14 mouse cellular contexts compared by ENCODE assay signal in genomic region chr12:44515066-44515465, GRCm38 (mm10).
DNase-seq lines count a peak whose midpoint lies in the region; ATAC-seq and TF ChIP-seq lines count a peak whose summit lies in the region.
"Had no signal": no experiment of that assay in that cellular context is flagged by ENCODE, and none has a peak within 500 bp of the region (broad histone marks: within the 10 kb centered on the region; RNA-seq: fewer than 3 reads in every experiment).

No protein-coding gene starts in this region.

- TF ChIP-seq CTCF in hindbrain, postnatal 0 days (IDR thresholded peaks at IDR 0.05; ENCODE audit: low read depth) = no peak

- no peaks in the 10 kb centered on the region for H3K27me3 ChIP-seq in hindbrain, postnatal 0 days (ENCODE audit: insufficient read depth, low read length)
- H3K27me3 ChIP-seq: heart, embryonic 12.5 days; limb, embryonic 15.5 days had no signal

- WGBS in hindbrain, postnatal 0 days = 40% methylated on average over 4 of the region's 4 CpGs

- H3K4me2 ChIP-seq in hindbrain, postnatal 0 days (ENCODE audit: low read depth, low read length) = no peak overlapping the region
- H3K4me2 ChIP-seq: heart, embryonic 12.5 days; limb, embryonic 15.5 days had no signal

- DNase-seq in frontal cortex, postnatal 25 days (ENCODE audit: low spot score in 2 of 2) = no peak
- peak; percentile 7 for DNase-seq in thymus, postnatal 0 days (ENCODE audit: low spot score)
- no peak for DNase-seq in thymus, postnatal 10 days (ENCODE audit: low spot score in 2 of 2)
- DNase-seq in hindbrain, postnatal 0 days (ENCODE audit: low spot score) = peak; percentile 78
- DNase-seq in adrenal gland, postnatal 25 days = no peak
- no peak for DNase-seq in embryo, embryonic 11 days
- no peak for DNase-seq in embryo, embryonic 10.5 days (ENCODE audit: low spot score)
- DNase-seq: adrenal gland, postnatal 36 days; right cerebral cortex, postnatal 14 days; thymus, postnatal 25 days had no signal

- no peak overlapping the region for H3K9ac ChIP-seq in hindbrain, postnatal 0 days (replicated peaks; ENCODE audit: low read length)
- H3K9ac ChIP-seq: heart, embryonic 12.5 days; limb, embryonic 15.5 days had no signal

- no peak overlapping the region for H3K4me3 ChIP-seq in hindbrain, postnatal 0 days (ENCODE audit: low read length)
- H3K4me3 ChIP-seq: heart, embryonic 12.5 days; limb, embryonic 15.5 days; midbrain, embryonic 10.5 days had no signal

- ATAC-seq in frontal cortex, adult (ENCODE audit: low TSS enrichment) = peak; percentile 62
- peak; percentile 92 for ATAC-seq in hindbrain, postnatal 0 days

- H3K9me3 ChIP-seq in hindbrain, postnatal 0 days (ENCODE audit: low read length) = no peaks in the 10 kb centered on the region
- H3K9me3 ChIP-seq: heart, embryonic 12.5 days; limb, embryonic 15.5 days; midbrain, embryonic 10.5 days had no signal

- H3K27ac ChIP-seq in hindbrain, postnatal 0 days = no peak overlapping the region
- H3K27ac ChIP-seq: limb, embryonic 15.5 days; midbrain, embryonic 10.5 days had no signal

- no peaks in the 10 kb centered on the region for H3K36me3 ChIP-seq in hindbrain, postnatal 0 days (ENCODE audit: insufficient read depth, low read length)
- H3K36me3 ChIP-seq: heart, embryonic 12.5 days; limb, embryonic 15.5 days; midbrain, embryonic 10.5 days had no signal

- H3K4me1 ChIP-seq in hindbrain, postnatal 0 days (ENCODE audit: insufficient read depth, low read length) = no peaks in the 10 kb centered on the region; the same call in 1 of the 2 replicates
- H3K4me1 ChIP-seq: heart, embryonic 12.5 days; limb, embryonic 15.5 days had no signal

Comparison
In these comparisons a context has a peak if more than half of its experiments do, and no peak if none do; other contexts are left out.
1. DNase-seq: peak in thymus, postnatal 0 days (single experiment) and hindbrain, postnatal 0 days (single experiment); none in frontal cortex, postnatal 25 days (0 of 2), thymus, postnatal 10 days (0 of 2), adrenal gland, postnatal 25 days (single experiment), embryo, embryonic 11 days (single experiment) and embryo, embryonic 10.5 days (single experiment).